Comparison of ENCODE assay signal across 8 mouse cellular contexts in the genomic region with DNA sequence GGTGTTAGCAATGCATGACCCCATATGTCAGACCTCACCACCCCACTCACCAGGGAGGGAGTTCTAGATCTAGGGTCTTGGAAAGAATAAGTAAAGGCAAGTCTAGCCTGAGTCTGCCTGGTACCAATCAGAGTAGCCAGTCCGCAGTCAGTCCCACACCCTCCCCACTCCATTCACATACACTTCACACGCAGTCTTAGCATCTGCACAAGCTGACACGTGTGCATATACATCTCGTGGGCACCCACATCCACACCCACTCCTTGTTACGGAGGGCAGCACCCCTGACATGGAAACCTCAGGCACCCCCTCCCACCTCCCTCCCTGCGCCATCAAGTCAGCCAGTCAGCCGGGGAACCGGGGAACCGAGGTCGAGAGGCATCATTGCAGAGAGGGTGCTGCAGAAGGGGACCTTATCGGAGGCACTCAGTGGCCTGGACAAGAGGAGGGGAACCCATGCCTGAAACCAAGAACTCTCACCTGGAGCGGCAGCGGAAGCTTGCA. TPM values are rescaled to one million over a fixed set of nuclear protein-coding genes. Genes with fewer than 3 reads are reported as not detected.
A peak's percentile ranks its signal among the peaks of the same experiment; 100 is the strongest.
DNase-seq lines count a peak whose midpoint lies in the region; ATAC-seq and TF ChIP-seq lines count a peak whose summit lies in the region.

No protein-coding gene starts in this region.

- H3K9me3 ChIP-seq in heart, embryonic 12.5 days (replicated peaks), result no peaks in the 10 kb centered on the region
- no peaks in the 10 kb centered on the region for H3K9me3 ChIP-seq in ES-E14 (ENCODE audit: control insufficient read depth, insufficient read depth, low read depth, low read length)
- no peaks in the 10 kb centered on the region for H3K9me3 ChIP-seq in forebrain, embryonic 16.5 days (ENCODE audit: control insufficient read depth, low read length)

- in situ Hi-C loops in ES-E14 (cut with MboI; ENCODE audit: low sequenced_read_pairs in 2 of 2, unreplicated experiment in 2 of 2), result no loop called here

- H3K4me3 ChIP-seq in heart, embryonic 12.5 days, result peak overlapping the region; percentile 77
- peak overlapping the region; percentile 79 to 84 for H3K4me3 ChIP-seq in ES-E14 (ENCODE audit: insufficient read depth in 1 of 2, low read depth in 1 of 2, low read length in 2 of 2, poor library complexity in 1 of 2, severe bottlenecking in 1 of 2)
- peak overlapping the region; percentile 62 for H3K4me3 ChIP-seq in forebrain, embryonic 16.5 days (replicated peaks; ENCODE audit: low read length)

- H3K4me1 ChIP-seq in heart, embryonic 12.5 days (replicated peaks), result peaks cover 63% of the 10 kb centered on the region
- peaks cover 4 to 16% of the 10 kb centered on the region in 2 experiments; a peak in 2 of 4 replicates for H3K4me1 ChIP-seq in ES-E14 (ENCODE audit: control insufficient read depth in 2 of 2, insufficient read depth in 2 of 2, low read length in 2 of 2, poor library complexity in 1 of 2)
- peaks cover 43% of the 10 kb centered on the region for H3K4me1 ChIP-seq in forebrain, embryonic 16.5 days (replicated peaks; ENCODE audit: control insufficient read depth, insufficient read depth, low read length)

- H3K9ac ChIP-seq in heart, embryonic 12.5 days, result peak overlapping the region; percentile 83
- H3K9ac ChIP-seq in ES-E14 (ENCODE audit: insufficient read depth, low read depth, low read length, poor library complexity, severe bottlenecking), result peak overlapping the region; percentile 69
- H3K9ac ChIP-seq in forebrain, embryonic 16.5 days (replicated peaks; ENCODE audit: low read depth, low read length), result peak overlapping the region; percentile 69

- intact Hi-C loops in heart, postnatal 36 days (cut with DNase I), result loop anchor here (5.0 kb wide), 1 partner anchor 117 kb away; a partner anchor contains a TSS

- peak; percentile 2; the same call in 1 of the 2 replicates for ATAC-seq in heart, embryonic 12.5 days (ENCODE audit: insufficient number of reproducible peaks, low FRiP score)
- ATAC-seq in forebrain, embryonic 16.5 days, result peak; percentile 34
- ATAC-seq in megakaryocyte, adult 5-6 weeks (ENCODE audit: poor library complexity, severe bottlenecking), result peak; percentile 6; the same call in 1 of the 2 replicates

- WGBS in heart, embryonic 12.5 days, result 13% methylated on average over 13 of the region's 13 CpGs
- WGBS in forebrain, embryonic 16.5 days, result 11% methylated on average over 13 of the region's 13 CpGs

- no peak for DNase-seq in heart, postnatal 36 days
- no peak for DNase-seq in ES-E14 (ENCODE audit: low read depth, low spot score)
- no peak for DNase-seq in adrenal gland, adult 2 months
- DNase-seq in yolk sac, embryonic 10.5 days (ENCODE audit: low spot score), result no peak
- no peak for DNase-seq in retina, postnatal 1 day

- H3K27me3 ChIP-seq in heart, embryonic 12.5 days (replicated peaks), result no peaks in the 10 kb centered on the region
- no peaks in the 10 kb centered on the region for H3K27me3 ChIP-seq in forebrain, embryonic 16.5 days (replicated peaks; ENCODE audit: control insufficient read depth, insufficient read depth, low read length)

- peaks cover 12% of the 10 kb centered on the region for H3K36me3 ChIP-seq in heart, embryonic 12.5 days
- H3K36me3 ChIP-seq in ES-E14 (ENCODE audit: control insufficient read depth, insufficient read depth, low read length, poor library complexity, severe bottlenecking), result peaks cover 3% of the 10 kb centered on the region; the same call in 1 of the 2 replicates
- no peaks in the 10 kb centered on the region for H3K36me3 ChIP-seq in forebrain, embryonic 16.5 days (ENCODE audit: control insufficient read depth, insufficient read depth)

- peak overlapping the region; percentile 98 for H3K4me2 ChIP-seq in heart, embryonic 12.5 days
- peak overlapping the region; percentile 100 for H3K4me2 ChIP-seq in forebrain, embryonic 16.5 days (ENCODE audit: low read length)

- peak overlapping the region; percentile 90; the same call in 1 of the 2 replicates for H3K27ac ChIP-seq in heart, embryonic 12.5 days (ENCODE audit: poor library complexity, severe bottlenecking)
- H3K27ac ChIP-seq in ES-E14 (ENCODE audit: insufficient read depth, low read depth, low read length, poor library complexity, severe bottlenecking), result no peak overlapping the region
- H3K27ac ChIP-seq in forebrain, embryonic 16.5 days (ENCODE audit: low read length), result peak overlapping the region; percentile 57; the same call in 1 of the 2 replicates

TF ChIP-seq in ES-E14, 5 proteins besides CTCF, POLR2A, EP300 and RAD21:
- no peak for TF ChIP-seq CHD2 (IDR thresholded peaks at IDR 0.05; ENCODE audit: low read depth, low read length)

RNA-seq across cellular contexts. Expression of a gene that starts 1.6 kb away (rescaled TPM):
- 40.0 and 41.6 TPM in 2 replicates for polyA plus RNA-seq in heart, embryonic 12.5 days (2016; fragmentation: Nextera tagmentation; extraction: Ambion mirVana)
- 1 to 10 TPM; 4.6 to 5.1 TPM for total RNA-seq in heart, postnatal 36 days (2021)
- 58.1 and 75.8 TPM in 2 replicates for total RNA-seq in ES-E14 (2012; rRNA removed)
- polyA plus RNA-seq in forebrain, embryonic 16.5 days (2015; fragmentation: Nextera tagmentation; extraction: Ambion mirVana), result 55.7 and 64.3 TPM in 2 replicates
- total RNA-seq in megakaryocyte, adult 5-6 weeks (2015), result 16.3 and 20.9 TPM in 2 replicates
- total RNA-seq in megakaryocyte, adult 5-6 weeks (2017), result 21.8 and 23.1 TPM in 2 replicates
- total RNA-seq in adrenal gland, adult 2 months (2021), result 100 to 1,000 TPM; 121 to 151 TPM
- 721 and 995 TPM in 2 replicates for polyA plus RNA-seq in adrenal gland, adult 2 months (2012; rRNA removed)

RNA-seq across cellular contexts. Expression of a gene that starts 7.8 kb away (rescaled TPM):
- 0.54 and 0.98 TPM in 2 replicates for polyA plus RNA-seq in heart, embryonic 12.5 days (2016; fragmentation: Nextera tagmentation; extraction: Ambion mirVana)
- not detected for total RNA-seq in heart, postnatal 36 days (2021)
- total RNA-seq in ES-E14 (2012; rRNA removed), result 9.2 and 9.9 TPM in 2 replicates
- 0.13 and 0.31 TPM in 2 replicates for polyA plus RNA-seq in forebrain, embryonic 16.5 days (2015; fragmentation: Nextera tagmentation; extraction: Ambion mirVana)
- not detected in 2 replicates for total RNA-seq in megakaryocyte, adult 5-6 weeks (2015)
- total RNA-seq in megakaryocyte, adult 5-6 weeks (2017), result not detected in 2 replicates
- 10 to 100 TPM; 12.3 to 13.1 TPM for total RNA-seq in adrenal gland, adult 2 months (2021)
- polyA plus RNA-seq in adrenal gland, adult 2 months (2012; rRNA removed), result 7.9 and 10.1 TPM in 2 replicates

RNA-seq across cellular contexts. Expression of a gene that starts 40.1 kb away (rescaled TPM):
- polyA plus RNA-seq in heart, embryonic 12.5 days (2016; fragmentation: Nextera tagmentation; extraction: Ambion mirVana), result 13.4 and 13.8 TPM in 2 replicates
- total RNA-seq in heart, postnatal 36 days (2021), result 10 to 100 TPM; 12.3 to 13.3 TPM
- 4.1 and 4.3 TPM in 2 replicates for total RNA-seq in ES-E14 (2012; rRNA removed)
- 15.2 and 15.9 TPM in 2 replicates for polyA plus RNA-seq in forebrain, embryonic 16.5 days (2015; fragmentation: Nextera tagmentation; extraction: Ambion mirVana)
- total RNA-seq in megakaryocyte, adult 5-6 weeks (2015), result 8.0 and 10.1 TPM in 2 replicates
- 6.5 and 12.1 TPM in 2 replicates for total RNA-seq in megakaryocyte, adult 5-6 weeks (2017)
- 10 to 100 TPM; 16.8 to 19.7 TPM for total RNA-seq in adrenal gland, adult 2 months (2021)
- polyA plus RNA-seq in adrenal gland, adult 2 months (2012; rRNA removed), result 13.4 and 14.8 TPM in 2 replicates
